Mouse (Mus musculus) cerebellum, adult 11 months (tissue): Measurements from ENCODE around the gene Ppp1r9a.
A peak's percentile ranks its signal among the peaks of the same experiment; 100 is the strongest.

Experiments used
- DNase-seq: peaks from one replicate; pipeline ENCODE4 v3.0.0; 2022

The Ppp1r9a gene

DNA sequence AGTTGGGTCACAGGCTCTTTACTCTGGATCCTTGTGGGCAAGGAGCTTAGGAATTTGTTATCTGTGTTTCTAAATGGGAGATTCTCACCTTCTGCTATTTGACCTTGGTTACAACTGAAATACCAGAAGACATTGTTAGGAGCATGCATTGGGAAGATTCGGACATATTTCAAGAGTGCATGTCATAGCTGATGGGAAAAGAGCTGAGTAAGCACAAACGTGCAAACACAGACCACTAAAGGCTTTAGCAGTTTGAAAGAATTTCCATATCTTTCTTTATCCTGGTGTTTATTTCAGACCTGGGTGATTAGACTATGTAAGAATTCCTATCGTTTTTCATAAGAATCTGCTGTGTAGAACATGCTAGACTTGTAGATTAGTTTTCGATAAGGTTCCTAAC is 59.5 kb downstream of the Ppp1r9a start:
- DNase-seq: no peak

DNA sequence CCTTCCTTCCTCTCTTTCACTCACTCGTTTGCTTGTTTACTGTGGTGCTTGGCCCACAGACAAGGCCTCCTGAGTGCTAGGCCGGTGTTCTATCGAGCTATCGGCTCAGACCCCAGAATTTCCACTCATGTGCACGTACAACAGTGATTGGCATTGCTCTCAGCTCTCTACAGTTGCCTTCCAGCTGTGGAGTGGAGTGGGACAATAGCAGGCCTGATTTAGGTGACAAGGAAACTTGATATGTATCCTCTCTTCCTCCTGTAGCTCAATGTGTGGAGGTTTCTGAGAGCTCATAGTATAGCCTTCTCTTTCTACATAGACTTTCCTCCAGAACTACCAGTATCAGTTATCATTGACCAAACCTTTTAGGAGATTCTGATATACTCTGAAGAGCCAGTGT is 60.3 kb downstream of the Ppp1r9a start:
- no peak for DNase-seq

DNA sequence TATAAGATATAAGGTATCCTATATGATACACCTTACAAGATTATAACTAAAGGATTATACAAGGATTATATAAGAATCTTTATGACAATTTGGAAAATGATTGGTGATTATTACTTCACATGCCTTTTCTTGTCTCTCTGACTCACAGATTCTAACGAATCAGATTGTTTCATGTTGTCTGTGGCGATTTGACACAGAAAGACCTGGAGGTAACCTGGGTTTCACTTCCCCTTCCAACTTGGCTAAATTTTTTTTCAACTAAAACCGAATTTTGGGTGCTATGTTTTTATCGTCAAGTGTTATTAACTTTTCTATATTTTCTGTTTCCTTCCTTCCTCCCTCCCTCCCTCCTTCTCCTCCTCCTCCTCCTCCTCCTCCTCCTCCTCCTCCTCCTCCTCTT is 64.5 kb downstream of the Ppp1r9a start:
- no peak for DNase-seq

DNA sequence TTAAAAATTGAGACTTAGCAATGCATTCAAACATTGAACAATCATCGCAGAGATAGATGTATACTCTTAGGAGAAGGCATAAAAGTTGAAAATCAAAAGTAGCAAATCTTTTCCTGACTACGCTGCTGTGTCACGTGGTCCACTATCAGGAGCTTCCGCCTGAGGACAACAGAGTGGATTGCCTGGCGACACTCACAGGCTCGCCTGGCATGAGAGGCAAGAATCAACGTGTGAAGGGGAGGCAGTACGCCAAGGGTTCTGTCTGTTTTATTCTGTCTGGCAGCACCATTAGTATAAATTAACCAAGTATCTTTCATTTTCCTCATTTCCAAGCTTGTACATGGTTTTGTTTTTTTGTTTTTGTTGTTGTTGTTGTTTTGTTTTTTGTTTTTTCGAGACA is 68.5 kb downstream of the Ppp1r9a start:
- no peak for DNase-seq

DNA sequence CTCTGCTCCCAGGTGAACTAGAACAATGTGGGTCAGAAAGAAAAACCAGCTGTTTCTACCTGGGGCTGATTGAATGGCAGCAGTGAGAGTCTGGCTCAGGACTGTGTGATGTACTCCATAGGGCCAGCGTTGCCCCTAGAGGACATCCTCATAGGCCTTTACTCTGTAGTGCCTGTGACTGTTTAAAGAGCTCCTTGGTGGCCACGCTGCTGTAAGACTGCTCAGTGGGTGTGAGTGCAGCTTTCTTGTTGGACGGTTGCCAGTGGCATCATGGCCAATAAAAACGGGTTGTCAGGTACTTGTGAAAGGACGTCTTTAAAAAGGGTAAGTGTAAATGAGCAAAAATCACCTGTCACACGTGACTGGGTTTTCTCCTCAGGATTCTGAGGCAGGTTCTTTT is 70.1 kb downstream of the Ppp1r9a start:
- DNase-seq: no peak

DNA sequence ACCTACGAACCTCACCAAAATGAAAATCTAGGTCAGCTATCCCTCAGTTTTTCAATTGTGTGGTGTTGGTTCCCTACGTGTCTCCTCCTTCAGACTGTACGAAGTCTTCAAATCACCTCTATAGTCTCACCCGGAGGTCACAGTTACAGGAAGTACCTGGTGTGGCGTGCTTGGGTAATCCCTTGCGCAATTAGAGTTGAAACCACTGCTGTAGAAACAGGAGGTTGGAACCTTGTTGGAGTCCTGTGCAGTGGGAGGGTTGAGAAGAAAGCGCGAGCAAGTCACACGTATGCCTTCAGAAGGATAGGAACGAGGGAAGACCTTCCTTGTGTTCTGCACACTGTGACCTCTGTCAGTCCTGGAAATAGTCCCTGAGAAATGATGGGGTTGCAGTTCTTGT is 70.6 kb downstream of the Ppp1r9a start:
- no peak for DNase-seq

DNA sequence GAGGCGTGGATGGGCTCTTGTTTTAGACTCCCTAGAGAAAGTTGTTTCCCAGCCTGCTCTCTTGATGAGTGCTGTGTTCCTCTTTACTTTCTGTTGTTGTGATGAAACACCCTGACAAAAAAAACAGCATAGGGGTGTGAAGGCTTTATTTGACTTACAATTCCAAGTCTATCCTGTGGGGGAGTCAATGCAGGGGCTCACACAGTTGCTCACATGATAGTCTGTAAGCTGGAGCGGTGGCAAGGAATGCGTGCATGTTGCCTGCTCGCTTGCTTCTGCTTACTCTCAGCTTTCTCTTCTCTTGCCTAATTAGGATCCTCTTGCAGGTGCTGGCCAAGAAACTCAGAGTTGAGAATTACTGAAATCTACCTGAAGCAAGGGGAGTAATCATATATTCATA is 74.8 kb downstream of the Ppp1r9a start:
- no peak for DNase-seq

DNA sequence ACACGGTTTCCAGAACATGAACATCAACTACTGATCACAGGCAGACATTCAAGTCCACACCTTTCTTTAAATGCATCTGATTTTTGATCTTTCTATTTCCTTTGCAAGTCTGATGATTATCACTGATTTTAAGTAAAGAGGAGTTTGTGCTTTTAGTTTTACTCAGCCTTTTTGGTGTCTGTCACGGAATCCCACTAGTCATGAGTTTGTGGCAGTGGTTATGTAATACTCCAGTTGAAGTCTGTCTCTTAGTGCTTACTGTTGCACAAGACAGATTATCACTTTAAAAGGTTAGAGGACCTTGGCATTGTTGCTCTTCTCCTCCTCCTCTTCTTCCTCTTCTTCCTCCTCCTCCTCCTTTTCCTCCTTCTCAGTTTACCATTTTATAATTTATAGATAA is 75.5 kb downstream of the Ppp1r9a start:
- no peak for DNase-seq

DNA sequence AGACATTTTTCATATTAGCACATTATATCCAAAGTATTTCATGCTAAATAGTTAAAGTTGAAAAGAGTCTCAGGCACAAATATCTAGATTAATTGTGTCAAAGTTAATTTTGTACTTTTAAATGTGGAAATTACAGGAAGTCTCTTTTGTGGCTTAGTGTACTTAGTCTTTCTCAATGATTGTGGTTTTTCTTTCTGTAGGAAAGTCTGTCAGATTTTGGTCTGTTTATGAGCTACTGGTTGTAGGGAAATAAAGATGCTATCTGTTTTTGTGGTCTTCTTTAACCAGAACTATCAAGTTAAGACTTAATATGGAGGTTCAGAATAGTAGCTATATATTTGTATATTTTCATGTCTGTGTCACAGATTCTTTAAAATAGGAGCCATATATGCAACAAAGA is 76.2 kb downstream of the Ppp1r9a start:
- no peak for DNase-seq

DNA sequence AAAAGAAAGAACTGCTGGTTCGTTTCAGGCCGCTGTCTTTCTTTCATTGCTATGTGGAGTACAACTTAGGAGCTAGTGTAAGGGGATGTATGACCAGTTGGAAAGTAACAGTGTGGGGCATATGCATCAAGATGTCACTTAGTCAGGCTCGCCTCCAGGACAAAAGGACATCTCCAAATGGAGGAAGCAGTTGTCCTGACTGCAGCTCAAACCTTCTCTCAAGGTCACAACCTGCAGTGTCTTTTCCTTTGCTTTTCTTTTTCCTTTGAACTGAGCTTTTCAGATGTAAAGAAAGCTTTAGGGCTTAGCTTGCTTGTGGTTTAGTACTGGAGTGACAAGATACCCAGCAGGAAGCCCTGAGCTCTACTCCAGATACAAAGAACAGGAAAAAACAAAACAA is 77.4 kb downstream of the Ppp1r9a start:
- no peak for DNase-seq

DNA sequence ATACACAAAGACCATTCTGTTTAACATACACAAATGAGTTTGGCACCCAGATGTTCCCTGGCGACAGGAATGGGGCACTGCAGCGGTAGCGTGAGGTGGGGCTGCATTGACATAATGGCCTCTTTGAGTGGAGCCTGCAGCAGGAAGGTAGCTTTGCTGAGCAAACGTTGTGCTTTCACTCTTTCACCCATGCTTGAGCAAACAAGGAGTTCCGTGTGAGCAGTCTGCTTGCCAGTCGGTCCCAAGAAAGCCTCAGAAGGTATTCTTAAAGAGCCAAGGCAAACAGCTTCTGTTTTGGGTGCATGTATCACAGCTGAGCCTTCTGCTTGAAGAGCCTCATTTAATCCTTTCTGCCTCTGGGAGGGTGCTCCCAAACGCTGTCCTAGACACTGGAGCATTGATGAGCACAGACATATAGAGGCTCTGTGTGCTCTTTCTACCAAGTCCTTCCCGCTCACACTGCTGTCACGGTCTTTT is 80.0 kb downstream of the Ppp1r9a start:
- no peak for DNase-seq

DNA sequence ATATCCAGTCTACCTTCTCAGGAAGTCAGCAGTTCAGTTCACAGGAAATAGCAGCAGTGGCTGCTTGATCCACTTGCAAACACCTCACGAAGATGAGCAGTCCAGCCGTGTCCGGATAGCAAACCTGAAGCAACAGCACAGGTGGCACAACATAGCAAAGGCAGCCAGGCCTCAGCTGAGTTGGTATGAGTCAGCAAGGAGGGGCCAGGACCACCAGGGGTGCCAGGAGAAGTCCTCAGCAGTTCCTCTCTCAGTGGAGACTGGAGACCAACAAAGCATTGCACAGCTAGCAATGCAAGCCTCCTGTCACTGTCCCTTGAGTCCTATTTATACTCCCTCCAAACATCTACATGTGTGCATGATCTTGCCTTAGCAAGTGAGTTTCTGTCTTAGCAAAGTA is 83.0 kb downstream of the Ppp1r9a start:
- no peak for DNase-seq

DNA sequence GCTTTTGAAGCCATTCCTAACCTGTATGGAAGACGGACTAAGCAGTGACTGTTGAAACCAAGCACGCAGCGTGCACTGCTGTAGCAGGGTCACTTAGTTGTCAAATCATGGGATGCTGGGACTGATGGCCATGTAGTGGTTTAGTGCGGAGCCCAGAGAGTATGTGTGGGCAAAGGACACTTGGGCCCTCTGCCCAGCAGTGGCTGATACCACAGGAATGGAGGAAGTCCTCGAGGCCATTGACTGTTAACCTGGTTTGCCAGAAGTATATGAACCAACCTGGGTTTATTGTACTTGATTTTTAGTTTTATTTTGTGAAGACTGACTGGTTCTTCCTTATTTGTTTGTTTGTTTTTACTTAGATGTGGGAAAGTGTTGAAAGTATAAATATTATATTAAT is 84.4 kb downstream of the Ppp1r9a start:
- DNase-seq: no peak

DNA sequence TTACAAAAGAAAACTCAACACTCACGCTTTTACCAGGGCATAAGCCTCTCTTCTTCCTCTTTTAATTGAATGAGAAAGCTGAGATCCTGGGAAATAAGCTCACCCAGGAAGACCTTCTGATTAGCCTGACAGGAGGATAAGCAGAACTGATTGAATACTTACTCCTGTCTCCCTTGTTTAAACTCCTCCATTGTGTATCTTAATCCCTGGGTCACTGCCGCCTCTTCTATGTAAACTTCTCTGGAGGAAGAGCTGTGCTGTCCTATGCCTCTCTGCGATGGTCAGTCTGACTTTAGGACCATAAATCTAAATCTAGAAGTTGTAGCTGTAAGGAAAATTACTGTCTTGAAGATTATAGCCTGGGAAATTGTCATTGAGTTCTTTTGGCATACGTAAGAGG is 86.0 kb downstream of the Ppp1r9a start:
- DNase-seq: no peak

DNA sequence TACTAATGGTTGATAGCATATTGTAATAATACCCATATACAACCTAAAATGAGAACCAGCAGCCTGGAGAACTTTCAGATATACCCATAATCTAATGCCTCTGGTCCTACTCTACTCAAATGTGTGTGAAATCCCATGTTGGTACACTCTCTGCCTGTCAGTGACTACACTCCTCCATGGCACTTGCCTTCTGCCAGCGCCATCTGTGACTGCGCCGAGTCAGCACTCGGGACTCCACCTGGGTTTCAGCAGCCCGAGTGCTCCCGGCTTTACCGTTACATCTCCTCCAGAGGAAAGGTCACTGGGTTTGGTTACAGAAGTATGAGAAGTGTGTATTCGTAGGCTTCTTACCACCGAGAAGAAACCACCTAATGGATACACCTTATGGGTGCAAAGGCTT is 89.6 kb downstream of the Ppp1r9a start:
- DNase-seq: no peak

DNA sequence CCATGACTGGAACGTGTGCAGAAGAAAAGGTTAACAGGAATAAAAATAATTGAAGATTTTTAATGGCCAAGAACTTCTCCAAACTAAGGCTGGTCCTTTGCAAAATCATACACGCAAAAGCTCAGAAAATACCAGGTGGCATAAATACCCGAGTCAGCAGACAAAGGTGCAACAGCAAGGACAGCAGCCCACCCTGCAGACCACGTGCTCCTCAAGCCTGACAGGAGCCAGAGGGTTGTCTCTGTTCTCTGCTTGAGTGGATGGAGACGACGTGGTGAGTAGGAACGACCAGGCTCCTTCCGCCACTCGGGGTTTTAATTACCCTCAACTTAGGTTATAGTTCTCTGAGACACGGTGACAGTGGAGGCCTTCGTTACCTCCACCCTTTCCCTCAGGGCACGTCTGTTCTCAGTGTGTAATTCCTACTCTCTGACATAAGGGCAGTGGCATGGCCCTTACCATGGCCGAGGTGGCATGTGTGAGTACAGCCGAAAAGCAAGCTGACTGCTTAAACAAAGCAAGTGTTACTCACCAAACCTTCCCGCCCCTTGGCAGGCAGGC is 91.0 kb downstream of the Ppp1r9a start:
- DNase-seq: no peak

DNA sequence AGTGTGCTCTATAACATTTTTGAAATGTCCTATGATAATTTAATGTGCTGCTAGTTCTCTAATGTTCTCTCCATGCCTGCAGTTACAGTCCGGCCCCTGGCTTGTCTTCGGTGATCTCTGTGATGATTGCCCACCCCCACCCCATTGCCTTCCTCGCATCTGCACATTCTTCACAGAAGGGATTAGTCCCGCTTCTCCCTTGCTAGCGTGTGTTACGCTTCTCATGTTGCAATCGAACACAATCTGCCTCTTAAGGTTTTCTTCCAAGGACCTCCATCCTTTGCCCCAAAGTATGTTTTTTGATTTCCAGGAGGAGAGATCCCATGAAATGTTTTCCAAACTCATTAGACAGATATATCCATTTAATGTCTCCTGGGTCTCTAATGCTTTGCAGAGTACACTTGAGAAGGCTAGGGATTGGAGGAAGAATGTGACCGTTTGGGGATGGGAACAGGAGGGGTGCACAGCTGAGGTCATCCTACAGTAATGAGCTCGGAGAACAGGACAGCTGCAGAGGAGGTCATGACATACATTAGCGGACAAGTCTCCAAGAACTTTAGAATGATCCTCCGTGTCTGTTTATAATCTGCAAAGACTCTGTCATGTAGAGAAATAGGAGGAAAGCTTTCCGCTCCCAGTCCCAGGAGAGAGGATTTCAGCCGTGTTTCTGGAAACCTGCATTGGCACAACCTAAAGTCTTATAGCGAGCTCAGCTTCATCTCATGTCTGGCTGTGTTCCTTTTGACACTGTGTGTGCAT is 91.6 kb downstream of the Ppp1r9a start:
- no peak for DNase-seq

DNA sequence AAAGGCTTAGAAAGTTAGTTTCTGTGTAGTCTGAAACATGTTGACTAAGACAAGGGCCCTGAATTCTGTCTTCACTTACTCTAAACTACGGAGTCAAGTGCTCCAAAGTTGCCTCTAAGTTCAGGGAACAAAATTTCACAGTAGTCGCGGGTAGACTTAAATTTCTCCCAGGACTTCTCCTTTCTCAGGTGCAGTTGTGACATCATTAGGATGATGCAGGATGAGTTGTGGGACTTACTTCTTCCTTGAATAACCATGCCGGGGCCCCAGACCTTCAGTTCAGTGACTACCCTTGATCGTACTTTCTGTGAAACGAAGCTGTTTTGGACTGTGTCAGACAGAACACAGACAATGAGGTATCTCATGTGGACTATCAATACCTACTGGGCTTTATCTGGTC is 94.9 kb downstream of the Ppp1r9a start:
- no peak for DNase-seq

DNA sequence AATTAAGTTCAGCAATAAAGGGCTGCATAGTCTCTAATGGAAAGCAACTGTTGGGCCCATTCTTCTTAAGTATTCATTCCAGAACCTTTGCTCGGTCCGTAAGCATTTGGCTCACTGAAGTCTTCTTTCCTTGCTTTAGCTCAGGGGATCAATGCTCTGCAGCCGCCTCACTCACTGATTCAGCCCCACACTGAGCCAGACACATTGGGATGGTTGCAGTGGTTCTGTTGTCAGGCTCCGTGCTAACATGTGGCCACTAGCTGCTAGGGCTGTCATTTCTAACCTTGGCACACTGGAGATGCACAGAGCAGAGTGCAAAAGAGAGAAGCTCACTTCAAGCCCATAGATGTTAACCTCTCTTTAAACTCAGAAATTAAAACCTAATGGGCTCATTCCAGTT is 96.2 kb downstream of the Ppp1r9a start:
- no peak for DNase-seq

DNA sequence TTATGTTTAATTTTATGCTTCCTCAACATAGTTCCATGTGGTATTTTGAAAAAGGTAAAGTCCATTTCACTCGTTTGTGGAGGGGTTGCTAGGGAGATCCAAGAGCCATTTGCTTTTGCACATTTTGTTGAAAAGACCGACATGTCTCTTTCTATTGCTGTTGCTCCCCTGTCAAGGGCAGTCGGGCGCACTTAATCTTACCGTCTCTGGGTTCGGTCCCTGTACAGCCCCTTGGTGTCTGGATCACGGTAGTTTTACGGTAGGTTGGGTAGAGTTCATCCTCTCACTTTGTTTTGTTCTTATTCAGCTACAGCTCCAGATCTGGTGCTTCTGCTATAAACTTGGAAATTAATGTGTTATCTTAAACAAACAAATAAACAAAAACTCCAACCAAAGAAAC is 98.1 kb downstream of the Ppp1r9a start:
- no peak for DNase-seq

DNA sequence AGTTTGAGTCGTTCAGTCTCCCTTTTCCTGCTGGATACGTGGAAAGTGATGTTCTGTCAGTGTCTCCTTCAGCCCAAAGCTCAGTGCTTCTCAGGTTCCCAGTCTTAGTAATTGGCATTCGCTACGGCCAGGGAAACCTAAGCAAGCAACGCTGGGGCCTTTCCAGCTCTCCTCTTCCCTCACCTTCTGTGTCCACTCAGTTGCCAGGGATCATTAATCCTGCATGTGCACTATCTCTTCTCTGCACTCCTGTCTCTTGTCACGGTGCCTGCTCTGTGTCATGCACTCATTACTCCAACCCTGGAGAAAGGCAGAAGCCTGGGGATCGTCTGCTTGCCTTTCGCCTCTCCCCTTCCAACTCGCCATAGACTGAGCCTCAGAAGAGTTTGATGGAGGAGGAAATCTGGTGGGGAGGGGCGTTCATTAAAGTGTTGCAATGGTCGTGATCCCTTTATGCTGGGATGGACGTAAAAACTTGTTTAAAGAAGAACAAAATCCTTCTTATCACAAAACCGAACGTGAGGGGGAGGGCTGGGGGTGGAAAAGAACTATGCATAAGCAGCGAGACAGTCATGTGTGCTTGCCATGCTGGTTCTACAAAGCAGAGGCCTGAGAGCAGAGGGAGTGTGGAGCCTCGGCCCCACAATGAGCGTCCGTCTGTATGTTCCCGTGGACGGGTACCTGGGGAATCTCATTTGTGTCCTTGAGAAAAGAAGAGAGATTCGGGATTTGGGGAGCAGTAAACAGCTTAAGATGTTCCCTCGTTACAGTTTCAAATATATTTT is 103.0 kb downstream of the Ppp1r9a start:
- DNase-seq: peak; percentile 75

DNA sequence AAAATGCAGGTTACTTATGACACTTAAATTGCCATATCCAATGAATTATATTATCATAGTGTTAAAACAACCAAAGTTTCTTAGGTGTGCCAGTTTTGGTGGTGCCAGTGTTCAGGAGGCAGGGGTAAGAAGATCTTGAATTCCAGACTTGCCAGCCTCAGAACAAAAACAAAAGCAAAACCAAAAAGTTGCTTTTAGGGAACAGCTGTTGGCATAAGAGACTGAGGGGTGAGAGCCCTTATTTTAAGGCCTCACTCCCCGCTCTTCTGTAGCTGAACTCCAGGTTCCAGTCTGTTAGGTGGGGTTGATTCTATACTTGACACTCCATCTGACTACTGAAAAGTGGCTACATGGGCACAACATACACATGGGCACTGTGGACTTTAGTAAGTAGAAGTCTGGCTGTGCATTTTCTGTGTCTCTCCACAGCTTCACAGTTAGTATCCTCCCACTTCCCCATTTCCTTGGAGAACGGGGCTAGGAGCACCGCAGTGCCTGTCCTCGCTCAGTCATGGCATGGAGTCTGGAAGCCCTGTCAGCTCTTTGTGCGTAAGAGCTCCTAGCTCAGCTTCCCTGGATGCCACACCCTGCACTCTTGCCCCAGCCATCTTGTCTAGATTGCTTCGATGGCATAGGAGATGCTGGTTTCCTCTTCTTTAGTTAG is 103.7 kb downstream of the Ppp1r9a start:
- DNase-seq: no peak

DNA sequence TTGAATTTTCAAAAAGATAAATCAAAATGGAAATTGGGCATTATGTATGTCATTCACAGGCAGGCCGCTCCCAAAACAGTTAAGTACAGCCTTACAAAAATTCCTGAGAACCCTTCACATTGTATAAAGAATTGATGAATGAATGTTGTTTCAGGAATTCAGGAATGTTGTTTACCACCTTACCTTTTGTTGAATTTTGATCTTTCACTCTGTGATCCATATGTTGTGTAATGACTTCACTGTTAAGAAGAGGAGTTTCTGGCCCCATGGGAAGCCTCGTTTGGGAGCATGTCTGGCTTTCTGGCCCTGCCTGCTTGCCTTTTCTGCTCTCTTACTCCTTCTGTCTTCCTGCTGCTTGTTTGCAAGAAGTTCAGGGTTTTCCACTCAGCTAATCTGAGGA is 105.4 kb downstream of the Ppp1r9a start:
- DNase-seq: no peak

DNA sequence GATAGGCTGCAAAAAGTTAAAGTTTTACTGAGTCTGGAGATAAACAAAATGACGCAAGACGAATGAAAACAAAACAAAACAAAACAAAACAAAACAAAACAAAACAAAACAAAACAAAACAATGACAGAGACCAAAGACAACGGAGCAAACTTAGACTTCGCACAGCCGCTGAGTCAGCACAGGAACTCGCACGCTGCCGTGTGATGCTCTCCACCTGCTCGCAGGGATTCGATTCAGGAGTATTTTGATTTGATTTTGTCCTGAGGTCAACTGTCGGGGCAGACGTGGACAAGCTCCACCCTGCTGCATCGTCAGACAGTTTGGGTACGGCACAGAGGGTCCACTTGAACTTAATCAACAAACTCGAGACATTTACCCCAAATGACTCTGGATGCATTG is 105.9 kb downstream of the Ppp1r9a start:
- DNase-seq: no peak
